Mouse (Mus musculus) kidney, adult 2 months (tissue): ENCODE measurements around the gene Nol7.

Experiments used
- CTCF ChIP-seq: fragments of 200-500 bp; conservative IDR thresholded peaks from 2 replicates; pipeline ENCODE4 v1.5.1; 2011; ENCODE audit warnings: low read depth, mild to moderate bottlenecking, control low read depth, low read length, moderate library complexity, mixed read lengths; ENCODE audit not compliant: insufficient read depth, insufficient read length
- POLR2A ChIP-seq: fragments of 200-500 bp; IDR thresholded peaks from one replicate; pipeline ENCODE4 v1.6.1; 2011; ENCODE audit warnings: low read depth, low read length, control low read depth

DNA sequence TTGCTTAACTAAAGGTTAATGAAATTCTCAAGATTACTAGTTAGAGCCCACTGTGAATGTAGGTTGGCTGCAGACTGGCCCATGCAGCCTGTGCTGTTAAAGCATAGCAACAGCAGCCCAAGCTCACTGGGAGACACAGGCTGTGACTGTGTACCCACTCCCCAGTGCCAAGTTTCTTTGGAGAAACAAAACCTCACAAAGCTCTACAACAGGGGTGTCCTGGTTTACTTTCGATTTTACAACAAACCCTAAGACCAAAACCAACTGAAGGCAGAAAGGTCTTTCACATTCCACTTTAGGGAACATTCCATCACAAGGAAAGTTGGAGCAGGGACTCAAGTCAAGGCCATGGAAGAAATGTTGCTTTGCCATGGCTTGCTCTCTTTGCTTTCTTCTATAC is 44.4 kb downstream of the Nol7 start:
- TF ChIP-seq CTCF (no peak), POLR2A (no peak)
